In the genomic region with DNA sequence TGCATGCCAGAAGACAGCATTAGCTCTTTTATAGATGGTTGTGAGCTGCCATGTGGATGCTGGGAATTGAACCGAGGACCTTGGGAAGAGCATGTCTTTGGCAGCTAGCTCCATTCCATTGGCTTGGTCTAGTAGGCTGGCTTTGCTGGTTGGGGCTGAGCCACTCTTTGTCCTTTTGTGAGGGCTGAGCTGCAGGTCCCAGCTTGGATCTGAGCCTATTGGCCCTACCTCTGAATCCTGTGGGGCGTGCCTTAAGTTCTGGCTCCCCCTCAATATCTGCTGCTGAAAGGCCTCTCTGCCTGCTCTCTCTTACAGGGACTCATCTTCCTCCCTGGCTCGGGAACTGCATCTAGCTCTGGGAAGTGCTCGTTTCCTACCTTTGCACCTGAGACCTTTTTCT, we compare ENCODE assay signal across 19 mouse cellular contexts. TPM values are rescaled to one million over a fixed set of nuclear protein-coding genes. Genes with fewer than 3 reads are reported as not detected.
DNase-seq lines count a peak whose midpoint lies in the region; TF ChIP-seq lines count a peak whose summit lies in the region.
"Had no signal": no experiment of that assay in that cellular context is flagged by ENCODE, and none has a peak within 500 bp of the region (broad histone marks: within the 10 kb centered on the region; RNA-seq: fewer than 3 reads in every experiment).

No protein-coding gene starts in this region.

- no peak overlapping the region for H3K4me3 ChIP-seq in heart, embryonic 10.5 days
- H3K4me3 ChIP-seq: embryonic facial prominence, embryonic 12.5 days; heart, embryonic 15.5 days had no signal

- TF ChIP-seq CTCF in brain, embryonic 14.5 days (IDR thresholded peaks at IDR 0.05; ENCODE audit: borderline replicate concordance, extremely low read depth, insufficient read depth, insufficient read length), result no peak

- no peaks in the 10 kb centered on the region for H3K27me3 ChIP-seq in heart, embryonic 10.5 days (ENCODE audit: insufficient read depth, poor library complexity, severe bottlenecking)
- H3K27me3 ChIP-seq: embryonic facial prominence, embryonic 12.5 days; heart, embryonic 15.5 days had no signal

- 81% methylated on average over 4 of the region's 4 CpGs for WGBS in heart, embryonic 10.5 days

- no peak for TF ChIP-seq POLR2A in brain, embryonic 14.5 days (IDR thresholded peaks at IDR 0.05; ENCODE audit: borderline replicate concordance, extremely low read depth, insufficient read depth, insufficient read length, poor library complexity, severe bottlenecking)

- no peak overlapping the region for H3K27ac ChIP-seq in heart, embryonic 10.5 days
- H3K27ac ChIP-seq: embryonic facial prominence, embryonic 12.5 days; heart, embryonic 15.5 days; hindbrain, embryonic 14.5 days had no signal

- peaks cover 46% of the 10 kb centered on the region for H3K36me3 ChIP-seq in heart, embryonic 10.5 days

- peak; percentile 61 to 74 for DNase-seq in cerebellum, postnatal 10 days
- no peak for DNase-seq in cerebellum, adult 11-12 months
- peak; percentile 84 for DNase-seq in heart, adult 11 months
- no peak for DNase-seq in heart, embryonic 10.5 days (ENCODE audit: low spot score)
- DNase-seq in brain, embryonic 14.5 days (ENCODE audit: low read depth), result peak; percentile 56
- DNase-seq in spleen, postnatal 4 days (ENCODE audit: low spot score in 2 of 2), result no peak
- DNase-seq: adrenal gland, adult 8-10 months; adrenal gland, postnatal 36 days; embryo, embryonic 11 days; gastrocnemius, postnatal 36 days; heart, adult 18-20 months; heart, postnatal 14 days; kidney, adult 8-10 months had no signal

- H3K4me1 ChIP-seq in heart, embryonic 10.5 days, result no peaks in the 10 kb centered on the region
- H3K4me1 ChIP-seq: embryonic facial prominence, embryonic 12.5 days; heart, embryonic 15.5 days had no signal

- H3K9me3 ChIP-seq in heart, embryonic 10.5 days, result 0 out of 2 replicates have a peak, but pooled peaks cover 2% of the 10 kb centered on the region
- H3K9me3 ChIP-seq: embryonic facial prominence, embryonic 12.5 days; G1E; heart, embryonic 15.5 days had no signal

RNA-seq across cellular contexts. Expression of a gene that starts 10.3 kb away (rescaled TPM):
- polyA plus RNA-seq in heart, embryonic 10.5 days (2016; fragmentation: Nextera tagmentation; extraction: Ambion mirVana), result 6.2 and 6.5 TPM in 2 replicates
- 11.0 and 13.9 TPM in 2 replicates for polyA plus RNA-seq in brain, embryonic 14.5 days (2012; rRNA removed)

RNA-seq across cellular contexts. Expression of a gene that starts 22.5 kb away (rescaled TPM):
- 0.06 and 0.16 TPM in 2 replicates for polyA plus RNA-seq in heart, embryonic 10.5 days (2016; fragmentation: Nextera tagmentation; extraction: Ambion mirVana)
- polyA plus RNA-seq in brain, embryonic 14.5 days (2012; rRNA removed), result 0.05 and 0.51 TPM in 2 replicates
- polyA plus RNA-seq: forebrain, embryonic 11.5 days; G1E; hindbrain, embryonic 14.5 days; intestine, embryonic 16.5 days had no signal

Comparison
In these comparisons a context has a peak if more than half of its experiments do, and no peak if none do; other contexts are left out.
1. DNase-seq: peak in cerebellum, postnatal 10 days (2 of 2), heart, adult 11 months (single experiment) and brain, embryonic 14.5 days (single experiment); none in cerebellum, adult 11-12 months (single experiment), heart, embryonic 10.5 days (single experiment) and spleen, postnatal 4 days (0 of 2).